Mouse (Mus musculus) adrenal gland, postnatal 36 days (tissue): ENCODE data around the gene Atg7. TPM values are rescaled to one million over a fixed set of nuclear protein-coding genes. Genes with fewer than 3 reads are reported as not detected.

Experiments used
- DNase-seq, 2 experiments: peaks; one replicate each; pipeline ENCODE4 v3.0.0; 2021; ENCODE audit warnings: mixed read lengths in 1 of 2
- total RNA-seq, 2 experiments: library from RNA; stranded (reverse); gene quantifications; 2 replicates each; pipeline ENCODE4 v1.2.3; 2021

The Atg7 gene
- total RNA-seq, 2 experiments from 2014 or later: 28.4 to 31.7 TPM

DNA sequence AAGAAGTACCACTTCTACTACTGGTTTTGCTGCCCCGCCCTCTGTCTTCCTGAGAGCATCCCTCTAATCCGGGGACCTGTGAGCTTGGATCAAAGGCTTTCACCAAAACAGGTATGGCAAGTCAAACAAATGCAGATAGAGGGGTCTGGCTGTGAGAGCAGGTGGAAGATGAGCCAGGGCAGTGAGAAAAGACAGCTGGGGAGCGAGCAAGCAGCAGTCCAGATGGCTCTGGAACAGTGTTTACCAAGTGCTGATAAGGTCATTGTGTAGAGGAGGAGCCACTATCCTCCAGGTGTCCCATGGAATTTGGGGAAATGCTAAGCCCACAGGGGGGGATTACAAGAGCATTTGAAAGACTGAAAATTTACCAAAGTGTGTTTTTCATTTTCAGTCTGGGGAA is 41.5 kb downstream of the Atg7 start:
- no peak for DNase-seq

- DNase-seq: no peak
These were observed 42.5 kb downstream of the Atg7 start for GRCm38 (mm10) chr6:114685412-114685811.

DNA sequence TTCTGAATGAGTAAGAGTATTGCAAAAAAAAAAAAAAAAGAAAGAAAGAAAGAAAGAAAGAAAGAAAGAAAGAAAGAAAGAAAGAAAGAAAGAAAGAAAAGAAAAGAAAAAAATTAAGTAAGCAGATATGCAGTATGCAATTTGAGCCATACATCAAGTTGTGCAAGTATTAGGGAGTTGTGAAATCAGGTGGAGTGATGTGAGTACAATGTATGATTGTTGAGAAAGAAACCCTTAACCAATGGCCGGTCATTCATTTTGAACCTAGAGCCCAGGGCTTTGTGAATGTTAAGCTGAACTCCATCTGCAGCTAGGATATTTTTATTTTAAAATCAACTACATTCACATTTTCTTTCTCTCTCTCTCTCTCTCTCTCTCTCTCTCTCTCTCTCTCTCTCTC is 44.1 kb downstream of the Atg7 start:
- no peak for DNase-seq

DNA sequence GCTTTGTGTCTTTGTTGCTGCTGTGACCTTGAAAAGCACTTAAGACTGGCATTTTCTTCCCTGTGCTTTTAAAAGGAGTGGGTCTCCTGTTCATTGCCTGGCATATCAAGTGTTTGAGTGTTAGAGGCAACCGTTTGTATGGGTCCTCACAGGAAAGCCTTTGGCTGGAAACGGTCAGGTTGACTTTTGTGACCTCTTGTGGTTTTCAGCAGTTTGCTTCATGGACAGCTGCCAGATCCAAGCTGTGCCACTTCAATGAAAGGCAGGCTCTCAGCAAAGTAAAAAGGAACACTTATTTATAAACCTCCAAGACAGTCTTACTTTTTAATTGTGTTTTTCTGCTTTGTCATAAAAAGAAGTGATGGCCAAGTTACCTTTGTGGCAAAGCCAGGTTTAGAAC is 47.8 kb downstream of the Atg7 start:
- DNase-seq: peak; percentile 43 to 59

DNA sequence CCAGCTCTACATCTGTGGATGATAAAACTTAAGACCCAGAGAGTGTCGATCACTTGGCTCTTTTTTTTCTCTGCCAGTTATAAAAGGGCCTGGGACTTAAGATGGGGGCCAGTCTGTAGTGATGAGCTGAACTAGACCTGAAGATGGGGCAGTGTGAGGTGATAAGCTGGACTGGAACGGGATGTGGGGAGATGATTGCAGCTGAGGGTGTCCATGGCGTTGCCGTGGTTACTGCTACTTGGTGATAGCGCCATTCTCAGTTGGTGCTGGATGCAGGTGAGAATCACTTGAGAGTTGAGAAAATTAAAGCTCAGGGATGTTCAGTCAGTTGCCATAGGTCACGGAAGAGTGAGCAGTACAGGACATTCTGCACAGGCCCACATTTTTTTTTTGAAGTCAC is 48.6 kb downstream of the Atg7 start:
- no peak for DNase-seq

DNA sequence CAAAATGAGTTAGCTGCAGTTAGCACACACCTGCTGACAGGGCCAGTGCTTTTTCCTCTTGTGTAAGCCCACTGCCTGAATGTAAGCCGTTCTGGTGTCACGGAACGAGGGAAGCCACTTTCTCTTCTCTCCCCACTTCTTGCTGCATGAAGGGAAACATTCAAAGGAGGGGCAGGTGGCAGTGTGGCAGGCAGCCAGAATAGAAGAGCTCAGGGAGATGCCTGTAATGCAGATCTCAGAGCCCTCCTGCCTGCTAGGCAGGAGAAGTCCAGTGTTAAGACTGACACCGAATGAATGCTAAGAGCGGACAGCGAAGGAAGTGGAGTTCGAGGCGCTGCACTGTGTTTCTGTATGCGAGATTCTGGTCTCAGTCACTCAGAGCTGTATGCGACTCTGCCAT is 49.8 kb downstream of the Atg7 start:
- no peak for DNase-seq

GRCm38 (mm10) chr6:114697646-114698490 is 55.0 kb downstream of the Atg7 start:
- DNase-seq: peak; percentile 71 to 80

- no peak for DNase-seq
These were observed 55.7 kb downstream of the Atg7 start for GRCm38 (mm10) chr6:114698578-114698977.

DNA sequence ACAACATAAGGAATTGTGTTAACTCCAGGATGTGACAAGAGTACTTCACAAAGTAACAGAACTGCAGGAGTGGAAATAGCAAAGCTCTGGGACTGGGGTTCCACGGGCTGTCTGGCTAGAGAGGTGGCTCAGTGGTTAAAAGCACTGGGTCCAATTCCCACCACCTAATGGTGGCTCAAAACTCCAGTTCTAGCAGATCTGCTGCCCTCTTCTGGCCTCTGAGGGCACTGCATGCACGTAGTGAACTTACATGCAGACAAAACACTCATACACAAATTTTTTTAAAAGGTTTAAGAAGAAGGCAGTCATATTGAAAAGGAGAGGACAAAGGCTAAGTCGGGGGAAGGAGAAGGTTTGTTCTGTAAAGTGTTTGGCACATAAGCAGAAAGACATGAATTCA is 57.8 kb downstream of the Atg7 start:
- DNase-seq: no peak

GRCm38 (mm10) chr6:114707032-114707431 is 64.1 kb downstream of the Atg7 start:
- no peak for DNase-seq

GRCm38 (mm10) chr6:114712242-114713050 is 69.5 kb downstream of the Atg7 start:
- no peak for DNase-seq

DNA sequence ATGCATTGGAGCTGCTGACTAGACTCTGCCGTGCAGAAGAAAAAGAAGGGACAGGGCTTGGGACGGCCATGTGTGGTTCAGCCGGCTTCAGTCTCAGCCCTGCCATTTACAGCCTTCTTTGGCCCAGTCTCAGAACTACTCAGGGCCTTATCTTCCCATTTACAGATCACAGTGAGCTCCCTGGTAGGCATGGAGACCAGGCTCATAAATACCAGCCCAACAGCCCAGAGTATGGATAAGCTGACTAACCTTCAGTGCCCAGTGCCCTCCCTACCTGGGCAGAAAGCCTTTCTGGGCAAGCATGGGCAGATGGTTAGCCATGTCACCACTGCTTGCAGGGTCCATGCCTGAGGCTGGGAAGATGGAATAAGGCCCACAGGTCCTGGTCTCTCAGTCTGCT is 70.6 kb downstream of the Atg7 start:
- DNase-seq: no peak

DNA sequence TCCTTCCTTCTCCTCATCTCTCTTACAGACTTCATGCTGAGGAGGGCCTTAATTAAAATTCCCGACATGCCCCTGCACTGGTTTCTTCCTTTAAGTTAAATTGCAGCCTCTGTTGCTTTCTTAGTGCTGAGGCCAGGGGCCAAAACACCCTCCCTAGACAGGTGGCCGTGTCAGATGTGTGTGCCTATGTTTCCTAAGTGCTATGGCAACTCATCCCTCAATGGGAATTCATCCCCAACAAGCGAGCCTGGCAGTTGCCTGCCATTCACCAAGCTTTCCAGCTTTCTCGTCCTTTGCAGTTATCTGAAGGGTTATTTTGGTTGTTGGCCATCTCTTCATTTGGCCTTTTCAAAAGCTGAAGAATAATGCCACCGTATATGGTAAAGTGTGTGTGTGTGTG is 71.8 kb downstream of the Atg7 start:
- no peak for DNase-seq

- DNase-seq: peak in 1 of 2 experiments; percentile 18
These were observed 72.6 kb downstream of the Atg7 start for GRCm38 (mm10) chr6:114715289-114716030.

GRCm38 (mm10) chr6:114719100-114719499 is 76.2 kb downstream of the Atg7 start:
- no peak for DNase-seq

DNA sequence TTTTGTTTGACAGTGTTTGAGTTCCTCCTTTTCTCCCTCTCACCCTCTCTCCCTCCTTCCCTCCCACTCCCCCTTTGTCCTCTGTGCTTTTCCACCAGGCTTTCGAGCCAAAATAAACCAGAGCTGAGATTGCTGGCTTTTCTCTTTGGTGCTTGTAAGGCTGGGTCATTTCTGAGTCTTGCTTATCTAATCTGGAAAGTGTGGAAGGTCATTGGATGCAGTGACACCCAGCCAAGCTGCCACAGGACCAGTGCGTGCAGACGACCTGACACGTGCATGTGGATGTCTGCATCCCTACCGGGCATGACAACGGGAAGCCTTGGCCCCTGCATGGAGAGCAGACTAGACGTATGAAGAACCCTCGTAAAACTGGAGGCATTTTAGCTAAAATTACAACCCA is 76.8 kb downstream of the Atg7 start:
- DNase-seq: peak; percentile 23 to 26

DNA sequence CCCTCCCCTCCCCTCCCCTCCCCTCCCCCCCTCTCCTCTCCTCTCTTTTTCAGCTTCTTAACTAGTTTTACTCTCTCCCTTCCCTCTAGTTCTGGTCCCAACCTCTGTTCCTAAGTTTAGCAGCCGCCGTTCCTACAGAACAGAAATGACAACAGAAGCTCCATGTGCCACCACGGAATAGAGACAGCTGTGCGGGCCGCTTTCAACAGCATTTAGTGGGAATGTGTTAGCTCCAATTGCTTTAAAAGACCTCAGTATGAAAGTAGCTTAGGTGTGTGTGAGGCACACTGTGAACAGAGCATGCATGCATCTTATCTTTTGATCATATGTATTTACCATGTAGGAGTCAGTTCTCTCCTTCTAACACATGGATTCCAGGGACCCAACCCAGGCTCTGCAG is 79.1 kb downstream of the Atg7 start:
- no peak for DNase-seq

- peak; percentile 31 to 58 for DNase-seq
These were observed 81.0 kb downstream of the Atg7 start for GRCm38 (mm10) chr6:114723925-114724324.

DNA sequence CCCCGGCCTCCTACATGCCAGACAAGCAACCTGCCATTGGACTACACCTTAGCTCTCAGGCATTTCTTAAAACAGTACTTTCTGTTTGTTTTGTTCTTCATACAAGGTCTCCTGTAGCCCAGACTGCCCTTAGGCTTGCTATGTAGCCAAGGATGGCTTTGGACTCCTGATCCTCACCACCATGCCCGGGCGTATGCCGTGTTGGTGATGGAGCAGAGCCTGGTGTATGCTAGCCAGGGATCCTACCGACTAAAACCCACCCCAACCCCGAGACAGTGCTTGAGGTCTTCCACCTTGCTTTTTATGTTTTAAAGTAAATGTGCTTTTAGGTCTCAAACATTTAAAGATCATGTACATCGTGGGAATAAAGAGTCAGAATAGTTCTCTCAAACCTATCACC is 81.5 kb downstream of the Atg7 start:
- DNase-seq: no peak

- no peak for DNase-seq
These were observed 82.3 kb downstream of the Atg7 start for GRCm38 (mm10) chr6:114725147-114725575.

GRCm38 (mm10) chr6:114726681-114727080 is 83.8 kb downstream of the Atg7 start:
- DNase-seq: no peak

- no peak for DNase-seq
These were observed 90.3 kb downstream of the Atg7 start for GRCm38 (mm10) chr6:114733156-114733555.

GRCm38 (mm10) chr6:114733681-114734080 is 90.8 kb downstream of the Atg7 start:
- peak; percentile 44 to 45 for DNase-seq
